Mouse (Mus musculus) monocyte, adult 5-6 weeks (primary cell): ENCODE measurements around the gene Atcay. TPM values are rescaled to one million over a fixed set of nuclear protein-coding genes. Genes with fewer than 3 reads are reported as not detected.

Source experiments
- ATAC-seq: fragments of 153-309, 156-312 bp; replicated peaks from 2 replicates; pipeline ENCODE4 v1.8.0; 2017; ENCODE audit warnings: mild to moderate bottlenecking; ENCODE audit not compliant: low TSS enrichment, insufficient number of reproducible peaks, severe bottlenecking, poor library complexity, low FRiP score
- total RNA-seq: library from RNA; stranded (forward); fragments of 200-1000, 200-491, 200-594 nt; gene quantifications from 3 replicates; pipeline ENCODE4 v1.2.3, GENCODE M21; 2017

Gene Atcay
- not detected in 3 replicates for total RNA-seq

- ATAC-seq = no peak
Observed at GRCm38 (mm10) chr10:81230438-81231332, at the start of gene Atcay. Gene Atcay, minus strand, starts transcription at chr10:81230833.

- no peak for ATAC-seq
Observed at GRCm38 (mm10) chr10:81279496-81279895, 48.9 kb upstream of the Atcay start.

GRCm38 (mm10) chr10:81277676-81278075 lies 47.0 kb upstream of the Atcay start:
- ATAC-seq = no peak

- ATAC-seq = no peak
Observed at GRCm38 (mm10) chr10:81273842-81274241, 43.2 kb upstream of the Atcay start.

GRCm38 (mm10) chr10:81272356-81272755 lies 41.7 kb upstream of the Atcay start:
- ATAC-seq = no peak

GRCm38 (mm10) chr10:81268643-81269412 lies 38.2 kb upstream of the Atcay start:
- no peak for ATAC-seq

- peak; percentile 69 for ATAC-seq
Observed at GRCm38 (mm10) chr10:81268056-81268455, 37.4 kb upstream of the Atcay start.

GRCm38 (mm10) chr10:81266211-81267105 lies 35.8 kb upstream of the Atcay start, which contains the start of the genes Mrpl54 and Apba3:
Gene Mrpl54, minus strand, starts transcription at chr10:81266934.
Gene Apba3, plus strand, starts transcription at chr10:81266960.
- ATAC-seq = peak; percentile 64

GRCm38 (mm10) chr10:81265540-81265939 lies 34.9 kb upstream of the Atcay start:
- no peak for ATAC-seq

GRCm38 (mm10) chr10:81261025-81261424 lies 30.4 kb upstream of the Atcay start:
- ATAC-seq = no peak

- ATAC-seq = no peak
Observed at GRCm38 (mm10) chr10:81259225-81259884, 28.7 kb upstream of the Atcay start.

GRCm38 (mm10) chr10:81257158-81258039 lies 26.8 kb upstream of the Atcay start:
- ATAC-seq = peak; percentile 29; the same call in 1 of the 2 replicates

GRCm38 (mm10) chr10:81254886-81255285 lies 24.3 kb upstream of the Atcay start:
- no peak for ATAC-seq

- ATAC-seq = no peak
Observed at GRCm38 (mm10) chr10:81252424-81253419, 22.1 kb upstream of the Atcay start, which contains the start of gene Matk. Gene Matk, plus strand, starts transcription at chr10:81252935.

GRCm38 (mm10) chr10:81249442-81249841 lies 18.8 kb upstream of the Atcay start:
- no peak for ATAC-seq

- ATAC-seq = no peak
Observed at GRCm38 (mm10) chr10:81247804-81248203, 17.2 kb upstream of the Atcay start.
